Mouse (Mus musculus) limb, embryonic 15.5 days (tissue): ENCODE data around the gene Crisp4. TPM values are rescaled to one million over a fixed set of nuclear protein-coding genes. Genes with fewer than 3 reads are reported as not detected.

Experiments
- ATAC-seq: fragments of 200-750 bp; cut with Nextera tagmentation; 2 replicates; pipeline ENCODE4 v1.8.0; 2017; ENCODE audit warnings: low read depth, moderate TSS enrichment; ENCODE audit not compliant: insufficient number of reproducible peaks, low FRiP score, low TSS enrichment
- H3K27ac ChIP-seq: fragments of 300-500 bp; sonication (generic); 2 replicates; pipeline ENCODE4 v1.5.1; 2015; ENCODE audit warnings: moderate library complexity, mild to moderate bottlenecking, inconsistent platforms
- H3K27me3 ChIP-seq: fragments of 300-500 bp; sonication (generic); 2 replicates; pipeline ENCODE4 v1.6.1; 2015; ENCODE audit warnings: inconsistent platforms
- H3K36me3 ChIP-seq: fragments of 300-500 bp; sonication (generic); 2 replicates; pipeline ENCODE4 v1.6.1; 2015; ENCODE audit warnings: inconsistent platforms
- H3K4me1 ChIP-seq: fragments of 300-500 bp; sonication (generic); 2 replicates; pipeline ENCODE4 v1.6.1; 2015; ENCODE audit warnings: inconsistent platforms
- H3K4me2 ChIP-seq: fragments of 300-500 bp; sonication (generic); 2 replicates; pipeline ENCODE4 v1.6.1; 2015; ENCODE audit warnings: mild to moderate bottlenecking, inconsistent platforms
- H3K4me3 ChIP-seq: fragments of 300-500 bp; sonication (generic); 2 replicates; pipeline ENCODE4 v1.5.1; 2015; ENCODE audit warnings: mild to moderate bottlenecking, inconsistent platforms
- H3K9ac ChIP-seq: fragments of 300-500 bp; sonication (generic); 2 replicates; pipeline ENCODE4 v1.6.1; 2015; ENCODE audit warnings: inconsistent platforms
- H3K9me3 ChIP-seq: fragments of 300-500 bp; sonication (generic); 2 replicates; pipeline ENCODE4 v1.6.1; 2016; ENCODE audit warnings: inconsistent platforms
- WGBS: fragments of 180-500 bp; shearing (Covaris S2); methylation state at CpG from one replicate; pipeline ENCODE4 v1.1.7; 2015; 5-methylcytosine and 5-hydroxymethylcytosine counted together
- polyA plus RNA-seq: library from polyadenylated mRNA; unstranded; fragments of >200 nt; fragmentation: Nextera tagmentation; extraction: Ambion mirVana; gene quantifications from 2 replicates; pipeline ENCODE4 v1.2.1, GENCODE M21; 2015

Gene Crisp4
- polyA plus RNA-seq, 1 experiment from 2014 or later = not detected

DNA sequence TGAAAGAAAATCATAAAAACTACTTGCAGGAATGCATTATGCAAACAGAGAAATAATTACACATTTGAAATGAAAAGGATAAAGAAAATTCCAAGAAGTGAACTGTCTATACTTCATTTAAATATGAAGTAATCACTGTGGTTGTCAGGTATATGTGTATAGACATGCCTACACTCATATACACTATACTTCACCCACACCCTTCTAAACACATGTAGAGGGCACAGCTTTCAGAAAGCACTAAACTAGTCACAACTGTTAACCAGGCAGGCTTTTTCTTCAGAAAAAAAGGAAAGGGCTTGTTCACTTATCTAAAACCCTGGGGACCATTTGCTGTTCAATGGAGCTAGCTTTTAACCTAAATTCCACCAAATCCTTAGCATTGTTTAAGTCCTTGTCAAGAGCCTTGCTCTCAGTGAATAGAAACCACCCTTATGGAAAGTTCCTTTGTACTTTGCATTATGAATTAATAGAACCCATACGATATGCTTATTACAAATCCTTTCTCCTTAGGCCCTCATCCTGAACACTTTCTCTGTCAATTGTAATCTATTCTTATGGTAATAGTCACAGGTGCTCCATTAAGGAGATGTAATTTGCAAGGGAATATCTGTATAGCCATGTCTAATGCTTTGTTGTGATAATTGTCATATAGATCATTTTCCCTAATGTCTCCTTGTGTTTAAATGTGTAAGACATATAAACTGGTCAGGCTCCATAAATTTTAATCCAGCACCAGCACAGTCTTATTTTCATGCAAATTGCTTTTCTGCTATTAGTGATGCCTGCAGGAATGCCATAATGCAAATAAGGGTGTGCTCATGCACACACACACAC lies 40.5 kb downstream of the Crisp4 start:
- no peak for ATAC-seq
- Histone ChIP-seq H3K9ac (no peak overlapping the region), H3K9me3 (no peaks in the 10 kb centered on the region), H3K27ac (no peak overlapping the region), H3K36me3 (no peaks in the 10 kb centered on the region), H3K4me2 (no peak overlapping the region), H3K27me3 (no peaks in the 10 kb centered on the region), H3K4me1 (no peaks in the 10 kb centered on the region), H3K4me3 (no peak overlapping the region)
- WGBS = 89% methylated on average over 1 of the region's 1 CpGs

Other genes starting within 250 kb of the Crisp4 start
- not detected in 2 replicates for gene Defb18, start 91.5 kb upstream of the Crisp4 start, polyA plus RNA-seq
- gene Defb41, start 119.2 kb upstream of the Crisp4 start, polyA plus RNA-seq = not detected in 2 replicates